Mouse (Mus musculus) MEL (cell line): ENCODE results near the gene Gm11444. TPM values are rescaled to one million over a fixed set of nuclear protein-coding genes. Genes with fewer than 3 reads are reported as not detected.

Experiments
- DNase-seq: peaks from one replicate; pipeline ENCODE4 v3.0.0; 2011; ENCODE audit warnings: low read depth, low spot score
- H3K27ac ChIP-seq: 2 replicates; pipeline ENCODE4 v1.5.1; 2012; ENCODE audit warnings: low read depth, mild to moderate bottlenecking, control low read depth, low read length, moderate library complexity; ENCODE audit not compliant: control insufficient read depth
- H3K27me3 ChIP-seq, 2 experiments: fragments of 150-350 bp in 1 of 2; sonication (generic) in 1 of 2; 2 replicates each; pipeline ENCODE4 v1.6.1; 2012; ENCODE audit warnings: low read length in 2 of 2, mild to moderate bottlenecking in 2 of 2, improper control_type of control experiment in 1 of 2, moderate library complexity in 1 of 2; ENCODE audit not compliant: insufficient read depth in 2 of 2, control insufficient read depth in 1 of 2
- H3K36me3 ChIP-seq, 2 experiments: 2 replicates each; pipeline ENCODE4 v1.6.1; 2012 to 2014; ENCODE audit warnings: low read length in 2 of 2, improper control_type of control experiment in 1 of 2, inconsistent platforms in 1 of 2, mild to moderate bottlenecking in 1 of 2; ENCODE audit not compliant: insufficient read depth in 2 of 2, control insufficient read depth in 1 of 2
- H3K4me1 ChIP-seq, 2 experiments: fragments of 150-350 bp in 1 of 2; sonication (generic) in 1 of 2; 2 replicates each; pipeline ENCODE4 v1.6.1; 2012; ENCODE audit warnings: low read length in 2 of 2, improper control_type of control experiment in 1 of 2, mild to moderate bottlenecking in 1 of 2; ENCODE audit not compliant: insufficient read depth in 2 of 2, control insufficient read depth in 1 of 2
- H3K4me3 ChIP-seq, 2 experiments: fragments of 150-350 bp in 1 of 2; sonication (generic) in 1 of 2; 2 replicates each; pipeline ENCODE4 v1.5.1; 2012; ENCODE audit warnings: low read depth in 2 of 2, low read length in 2 of 2, mild to moderate bottlenecking in 2 of 2, moderate library complexity in 2 of 2, control low read depth in 1 of 2, improper control_type of control experiment in 1 of 2; ENCODE audit not compliant: control insufficient read depth in 1 of 2, insufficient read depth in 1 of 2
- H3K79me2 ChIP-seq: 2 replicates; pipeline ENCODE4 v1.6.1; 2012; ENCODE audit warnings: mild to moderate bottlenecking, low read length, moderate library complexity; ENCODE audit not compliant: control insufficient read depth, poor library complexity, insufficient read depth
- H3K9ac ChIP-seq: 2 replicates; pipeline ENCODE4 v1.6.1; 2012; ENCODE audit warnings: low read depth, mild to moderate bottlenecking, control low read depth, low read length, moderate library complexity; ENCODE audit not compliant: control insufficient read depth, poor library complexity, severe bottlenecking
- H3K9me3 ChIP-seq: fragments of 150-350 bp; sonication (generic); replicated peaks from 2 replicates; pipeline ENCODE4 v1.6.1; 2012; ENCODE audit warnings: mild to moderate bottlenecking, low read length, improper control_type of control experiment, moderate library complexity; ENCODE audit not compliant: insufficient read depth
- E2F4 ChIP-seq: IDR thresholded peaks from 2 replicates; pipeline ENCODE4 v1.6.1; 2011; ENCODE audit warnings: low read depth, low read length, improper control_type of control experiment, borderline replicate concordance
- EP300 ChIP-seq, 2 experiments: IDR thresholded peaks; 2 replicates each; pipeline ENCODE4 v1.6.1; 2011; ENCODE audit warnings: improper control_type of control experiment in 2 of 2, low read length in 2 of 2, low read depth in 1 of 2, mild to moderate bottlenecking in 1 of 2
- ETS1 ChIP-seq: IDR thresholded peaks from 2 replicates; pipeline ENCODE4 v1.6.1; 2012; ENCODE audit warnings: low read depth, mild to moderate bottlenecking, inconsistent platforms, low read length, improper control_type of control experiment, moderate library complexity
- GABPA ChIP-seq: IDR thresholded peaks from 2 replicates; pipeline ENCODE4 v1.6.1; 2012; ENCODE audit warnings: low read depth, mild to moderate bottlenecking, inconsistent platforms, low read length, improper control_type of control experiment, moderate library complexity
- GATA1 ChIP-seq: IDR thresholded peaks from 2 replicates; pipeline ENCODE4 v1.6.1; 2011; ENCODE audit warnings: low read depth, low read length, improper control_type of control experiment
- HCFC1 ChIP-seq: IDR thresholded peaks from 2 replicates; pipeline ENCODE4 v1.6.1; 2012; ENCODE audit warnings: low read depth, mild to moderate bottlenecking, inconsistent platforms, low read length, improper control_type of control experiment, moderate library complexity
- JUND ChIP-seq: IDR thresholded peaks from 2 replicates; pipeline ENCODE4 v1.6.1; 2011; ENCODE audit warnings: low read depth, mild to moderate bottlenecking, improper control_type of control experiment, low read length
- KAT2A ChIP-seq: conservative IDR thresholded peaks from 2 replicates; pipeline ENCODE4 v1.6.1; 2012; ENCODE audit warnings: low read depth, low read length, improper control_type of control experiment, inconsistent platforms
- MAZ ChIP-seq: IDR thresholded peaks from 2 replicates; pipeline ENCODE4 v1.6.1; 2012; ENCODE audit warnings: low read depth, mild to moderate bottlenecking, inconsistent platforms, low read length, improper control_type of control experiment
- MYC ChIP-seq: IDR thresholded peaks from 2 replicates; pipeline ENCODE4 v1.6.1; 2011; ENCODE audit warnings: low read depth, mild to moderate bottlenecking, low read length, improper control_type of control experiment, moderate library complexity
- NRF1 ChIP-seq: IDR thresholded peaks from 2 replicates; pipeline ENCODE4 v1.6.1; 2014; ENCODE audit warnings: low read depth, mild to moderate bottlenecking, inconsistent platforms, low read length, improper control_type of control experiment, moderate library complexity; ENCODE audit not compliant: poor library complexity, insufficient read depth, severe bottlenecking
- POLR2AphosphoS5 ChIP-seq: IDR thresholded peaks from 2 replicates; pipeline ENCODE4 v1.6.1; 2012; ENCODE audit warnings: low read depth, borderline replicate concordance, mild to moderate bottlenecking, inconsistent platforms, low read length, moderate library complexity, mixed read lengths
- RCOR1 ChIP-seq: IDR thresholded peaks from 2 replicates; pipeline ENCODE4 v1.6.1; 2012; ENCODE audit warnings: low read depth, mild to moderate bottlenecking, inconsistent platforms, low read length, improper control_type of control experiment
- SMC3 ChIP-seq: IDR thresholded peaks from 2 replicates; pipeline ENCODE4 v1.6.1; 2011; ENCODE audit warnings: low read depth, low read length, improper control_type of control experiment
- TBP ChIP-seq: IDR thresholded peaks from 2 replicates; pipeline ENCODE4 v1.8.0; 2011; ENCODE audit warnings: low read depth, low read length, improper control_type of control experiment
- TCF12 ChIP-seq: IDR thresholded peaks from 2 replicates; pipeline ENCODE4 v1.6.1; 2014; ENCODE audit warnings: low read depth, mild to moderate bottlenecking, inconsistent platforms, low read length, improper control_type of control experiment, moderate library complexity
- UBTF ChIP-seq: IDR thresholded peaks from 2 replicates; pipeline ENCODE4 v1.6.1; 2012; ENCODE audit warnings: low read depth, mild to moderate bottlenecking, inconsistent platforms, low read length, improper control_type of control experiment, moderate library complexity, borderline replicate concordance; ENCODE audit not compliant: insufficient read depth
- USF2 ChIP-seq, 2 experiments: IDR thresholded peaks; 2 replicates each; pipeline ENCODE4 v1.6.1; 2011 to 2012; ENCODE audit warnings: improper control_type of control experiment in 2 of 2, low read length in 2 of 2, borderline replicate concordance in 1 of 2, inconsistent platforms in 1 of 2, low read depth in 1 of 2, mild to moderate bottlenecking in 1 of 2; ENCODE audit not compliant: insufficient read depth in 1 of 2
- ZC3H11A ChIP-seq: IDR thresholded peaks from 2 replicates; pipeline ENCODE4 v1.6.1; 2012; ENCODE audit warnings: low read depth, mild to moderate bottlenecking, inconsistent platforms, low read length, improper control_type of control experiment
- ZMIZ1 ChIP-seq: IDR thresholded peaks from 2 replicates; pipeline ENCODE4 v1.6.1; 2012; ENCODE audit warnings: low read depth, mild to moderate bottlenecking, inconsistent platforms, low read length, improper control_type of control experiment, moderate library complexity
- ZNF384 ChIP-seq: IDR thresholded peaks from 2 replicates; pipeline ENCODE4 v1.6.1; 2012; ENCODE audit warnings: low read depth, mild to moderate bottlenecking, inconsistent platforms, low read length, improper control_type of control experiment
- polyA plus RNA-seq, 2 experiments: library from polyadenylated mRNA; stranded (reverse) in 1 of 2; unstranded in 1 of 2; fragments of >175 nt in 1 of 2; fragments of >200 nt in 1 of 2; gene quantifications; 2 replicates each; pipeline versions ENCODE4 v1.2.1 to v1.2.4; 2012; ENCODE audit warnings: low replicate concordance in 2 of 2, low read depth in 1 of 2; ENCODE audit not compliant: insufficient read length in 2 of 2, insufficient read depth in 1 of 2, missing spikeins in 1 of 2
- total RNA-seq: library from RNA; depleted of rRNA; stranded (reverse); fragments of 300-350 nt; gene quantifications from 2 replicates; pipeline ENCODE4 v1.2.3, GENCODE M21; 2012

The Gm11444 gene
- total and polyA plus RNA-seq, 3 experiments = 0.21 TPM; not detected in 2

DNA sequence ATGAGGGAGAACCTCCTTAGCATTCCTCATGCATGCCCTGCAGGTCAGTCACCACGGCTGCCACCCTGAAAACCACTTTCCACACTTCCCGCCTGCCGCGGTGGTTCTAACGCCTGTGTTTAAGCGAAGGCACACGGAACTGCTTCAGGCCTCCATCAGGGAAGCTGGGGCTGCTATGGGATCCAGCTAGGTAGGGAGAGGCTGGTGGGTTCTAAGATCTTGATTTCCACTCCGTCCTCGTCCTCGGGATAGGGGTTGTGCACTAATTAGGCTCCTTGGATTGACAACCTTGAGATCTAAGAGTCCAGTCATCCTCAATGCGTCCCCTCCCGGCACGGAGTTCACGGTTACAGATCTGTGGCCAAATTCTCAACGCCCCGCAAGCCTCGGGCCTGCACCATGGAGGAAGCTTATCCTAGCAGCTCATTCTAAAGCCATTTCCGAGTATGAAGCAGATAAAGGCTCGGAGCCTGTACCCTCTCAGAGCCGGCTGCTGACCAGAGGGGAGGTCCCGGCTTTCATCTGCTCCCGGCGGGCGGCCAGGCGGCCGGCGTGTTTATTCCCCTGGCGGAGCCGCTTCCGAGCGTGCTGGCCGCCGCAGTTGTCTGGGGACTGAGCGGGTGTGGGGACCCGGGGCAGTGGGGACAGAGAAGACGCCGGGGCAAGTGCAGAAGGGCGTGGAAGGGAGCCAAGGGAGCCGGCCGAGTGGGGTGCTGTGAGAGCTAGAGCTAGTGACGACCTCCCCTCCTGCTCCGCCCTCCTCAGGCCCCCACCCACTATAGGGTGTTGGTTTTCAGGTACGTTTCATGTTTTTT is 44.8 kb upstream of the Gm11444 start:
- H3K79me2 ChIP-seq = no peaks in the 10 kb centered on the region
- H3K4me3 ChIP-seq = peak overlapping the region; percentile 59 to 62
- peaks cover 0 to 7% of the 10 kb centered on the region in 2 experiments; a peak in 1 of 4 replicates for H3K36me3 ChIP-seq
- H3K9me3 ChIP-seq = no peaks in the 10 kb centered on the region
- peaks cover 3 to 11% of the 10 kb centered on the region in 2 experiments; a peak in 3 of 4 replicates for H3K27me3 ChIP-seq
- H3K4me1 ChIP-seq = peaks cover 3 to 5% of the 10 kb centered on the region in 2 experiments; a peak in 3 of 4 replicates
- peak overlapping the region; percentile 67 for H3K9ac ChIP-seq
- peak; percentile 54 for DNase-seq
- TF ChIP-seq E2F4 (no peak), RCOR1 (0 out of 2 replicates have a peak, but pooled peaks have one; percentile 14), GABPA (no peak), ZC3H11A (no peak), JUND (no peak), POLR2AphosphoS5 (no peak)
- H3K27ac ChIP-seq = no peak overlapping the region

DNA sequence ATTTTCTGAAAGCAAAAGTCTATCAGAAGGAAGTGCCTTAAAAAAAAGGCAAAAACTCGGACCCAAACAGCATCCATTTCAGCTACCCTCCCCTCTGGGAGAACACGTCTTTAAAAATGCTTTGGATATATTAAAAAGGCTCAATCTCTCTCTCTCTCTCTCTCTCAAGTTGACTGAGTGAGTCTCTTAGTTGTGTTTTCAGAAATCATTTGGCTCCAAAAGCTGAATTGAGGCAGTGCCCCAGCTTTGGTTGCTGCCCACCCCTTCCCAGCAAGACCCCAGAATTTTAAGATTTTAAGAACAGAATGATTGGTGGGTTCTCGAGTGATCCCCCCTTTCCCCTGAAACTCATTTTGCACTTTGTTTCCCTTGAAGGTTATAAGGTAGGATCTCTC is 44.0 kb upstream of the Gm11444 start:
- H3K27me3 ChIP-seq = peaks cover 3 to 11% of the 10 kb centered on the region in 2 experiments; a peak in 3 of 4 replicates
- peak overlapping the region; percentile 44 for H3K9ac ChIP-seq

GRCm38 (mm10) chr11:85893400-85894135 is 43.4 kb upstream of the Gm11444 start:
- peaks cover 0 to 7% of the 10 kb centered on the region in 2 experiments; a peak in 1 of 4 replicates for H3K36me3 ChIP-seq
- TF ChIP-seq USF2 (IDR thresholded peaks at IDR 0.05; ENCODE audit: borderline replicate concordance in 1 of 2, insufficient read depth in 1 of 2, low read depth in 1 of 2, low read length in 2 of 2) (no peak), NRF1 (no peak), EP300 (IDR thresholded peaks at IDR 0.05; ENCODE audit: low read depth in 1 of 2, low read length in 2 of 2) (peak; percentile 58), JUND (0 out of 2 replicates have a peak, but pooled peaks have one; percentile 27), SMC3 (no peak), MYC (no peak), KAT2A (no peak), TBP (no peak), TCF12 (peak; percentile 68; the same call in 1 of the 2 replicates), UBTF (no peak), ETS1 (no peak; the same call in 1 of the 2 replicates), ZC3H11A (no peak), GATA1 (peak; percentile 75), MAZ (no peak), ZMIZ1 (no peak)

More for the DNA sequence above, 44.0 kb upstream of the Gm11444 start:
- Histone ChIP-seq H3K4me1 (peaks cover 3 to 5% of the 10 kb centered on the region in 2 experiments; a peak in 3 of 4 replicates), H3K4me3 (peak overlapping the region; percentile 30 to 62), H3K9me3 (no peaks in the 10 kb centered on the region), H3K36me3 (peaks cover 0 to 7% of the 10 kb centered on the region in 2 experiments; a peak in 1 of 4 replicates), H3K79me2 (no peaks in the 10 kb centered on the region), H3K27ac (no peak overlapping the region)
- peak; percentile 34 for DNase-seq
- TF ChIP-seq SMC3 = no peak
- TF ChIP-seq ZNF384 = no peak
- no peak for TF ChIP-seq ETS1
- no peak for TF ChIP-seq HCFC1

More at GRCm38 (mm10) chr11:85893400-85894135, 43.4 kb upstream of the Gm11444 start:
- no peaks in the 10 kb centered on the region for H3K79me2 ChIP-seq
- DNase-seq = peak; percentile 64
- peak overlapping the region; percentile 44 for H3K9ac ChIP-seq
- H3K27me3 ChIP-seq = peaks cover 1 to 11% of the 10 kb centered on the region in 2 experiments; a peak in 3 of 4 replicates
- no peaks in the 10 kb centered on the region for H3K9me3 ChIP-seq
- peaks cover 3 to 5% of the 10 kb centered on the region in 2 experiments; a peak in 3 of 4 replicates for H3K4me1 ChIP-seq
- no peak overlapping the region for H3K27ac ChIP-seq
- H3K4me3 ChIP-seq = peak overlapping the region; percentile 30 to 62
